Mouse (Mus musculus) liver, postnatal 0 days (tissue): ENCODE measurements around the gene Kcnq2.

ENCODE experiments used
- CTCF ChIP-seq: sonication (generic); IDR thresholded peaks from 2 replicates; pipeline ENCODE4 v1.5.1; 2016; ENCODE audit warnings: antibody characterized with exemption, low read depth
- EP300 ChIP-seq: IDR thresholded peaks from 2 replicates; pipeline ENCODE4 v1.6.1; 2016; ENCODE audit warnings: antibody characterized with exemption, low read depth, mild to moderate bottlenecking

- TF ChIP-seq CTCF (no peak), EP300 (no peak)
These were observed 12.6 kb upstream of the Kcnq2 start for GRCm38 (mm10) chr2:181147546-181148317.
